Mouse (Mus musculus) liver, adult 2 months (tissue): ENCODE measurements around the gene Kif1b. TPM values are rescaled to one million over a fixed set of nuclear protein-coding genes. Genes with fewer than 3 reads are reported as not detected.
A peak's percentile ranks its signal among the peaks of the same experiment; 100 is the strongest.

Experiments used
- DNase-seq: peaks from one replicate; pipeline ENCODE4 v3.0.0-alpha.2; 2011; ENCODE audit warnings: low read depth, low spot score; ENCODE audit errors: extremely low read depth
- H3K27ac ChIP-seq: fragments of 200-500 bp; replicated peaks from 2 replicates; pipeline ENCODE4 v1.5.1; 2012; ENCODE audit warnings: low read depth, mild to moderate bottlenecking, control low read depth, inconsistent platforms, low read length; ENCODE audit not compliant: insufficient read depth
- H3K27me3 ChIP-seq: fragments of 200-500 bp; 2 replicates; pipeline ENCODE4 v1.6.1; 2012; ENCODE audit warnings: mild to moderate bottlenecking, moderate library complexity, low read length, inconsistent platforms; ENCODE audit not compliant: control insufficient read depth, insufficient read depth
- H3K36me3 ChIP-seq: fragments of 200-500 bp; 2 replicates; pipeline ENCODE4 v1.6.1; 2012; ENCODE audit warnings: low read length, inconsistent platforms; ENCODE audit not compliant: control insufficient read depth, insufficient read depth
- H3K4me1 ChIP-seq: fragments of 200-500 bp; 2 replicates; pipeline ENCODE4 v1.6.1; 2011; ENCODE audit warnings: low read length; ENCODE audit not compliant: control insufficient read depth, insufficient read depth
- H3K4me3 ChIP-seq: fragments of 200-500 bp; 2 replicates; pipeline ENCODE4 v1.5.1; 2011; ENCODE audit warnings: low read depth, mild to moderate bottlenecking, control low read depth, low read length, moderate library complexity; ENCODE audit not compliant: insufficient read depth
- H3K79me2 ChIP-seq: fragments of 200-500 bp; 2 replicates; pipeline ENCODE4 v1.6.1; 2012; ENCODE audit warnings: inconsistent platforms, mild to moderate bottlenecking, low read length, moderate library complexity; ENCODE audit not compliant: control insufficient read depth, insufficient read depth
- H3K9ac ChIP-seq: fragments of 200-500 bp; 2 replicates; pipeline ENCODE4 v1.6.1; 2012; ENCODE audit warnings: low read depth, mild to moderate bottlenecking, control low read depth, inconsistent platforms, low read length
- CTCF ChIP-seq: fragments of 200-500 bp; IDR thresholded peaks from 2 replicates; pipeline ENCODE4 v1.5.1; 2011; ENCODE audit warnings: low read depth, low read length, control low read depth
- POLR2A ChIP-seq: fragments of 200-500 bp; IDR thresholded peaks from 2 replicates; pipeline ENCODE4 v1.6.1; 2011; ENCODE audit warnings: low read length, control low read depth; ENCODE audit not compliant: insufficient read depth; ENCODE audit errors: extremely low read depth
- WGBS: fragments of 180-500 bp; shearing (Covaris S2); methylation state at CpG from one replicate; pipeline ENCODE4 v1.1.7; 2018; 5-methylcytosine and 5-hydroxymethylcytosine counted together
- polyA plus RNA-seq: library from polyadenylated mRNA; depleted of rRNA; stranded (reverse); fragments of >200 nt; gene quantifications from 2 replicates; pipeline ENCODE4 v1.2.3, GENCODE M21; 2012
- total RNA-seq: library from RNA; depleted of rRNA; stranded (reverse); fragments of >200 nt; gene quantifications from 2 replicates; pipeline ENCODE4 v1.2.3, GENCODE M21; 2014

Kif1b gene
- total and polyA plus RNA-seq, 2 experiments, result 41.2 to 74.4 TPM

GRCm38 (mm10) chr4:149150256-149150655 lies 157.2 kb downstream of the Kif1b start:
- peak overlapping the region; percentile 35 for H3K27ac ChIP-seq
- no peaks in the 10 kb centered on the region for H3K79me2 ChIP-seq
- no peak overlapping the region for H3K4me3 ChIP-seq
- 31% methylated on average over 11 of the region's 11 CpGs for WGBS
- H3K27me3 ChIP-seq, result no peaks in the 10 kb centered on the region
- peaks cover 22% of the 10 kb centered on the region for H3K4me1 ChIP-seq
- H3K36me3 ChIP-seq, result peaks cover 11% of the 10 kb centered on the region
- peak; percentile 91 for DNase-seq
- H3K9ac ChIP-seq, result peak overlapping the region; percentile 25; the same call in 1 of the 2 replicates
- no peak for TF ChIP-seq POLR2A
- TF ChIP-seq CTCF, result no peak

GRCm38 (mm10) chr4:149149611-149150010 lies 157.9 kb downstream of the Kif1b start:
- Histone ChIP-seq H3K36me3 (peaks cover 6% of the 10 kb centered on the region; the same call in 1 of the 2 replicates), H3K4me1 (peaks cover 22% of the 10 kb centered on the region), H3K27me3 (no peaks in the 10 kb centered on the region), H3K79me2 (no peaks in the 10 kb centered on the region), H3K27ac (peak overlapping the region; percentile 35), H3K9ac (no peak overlapping the region), H3K4me3 (no peak overlapping the region)
- peak; percentile 84 for DNase-seq
- TF ChIP-seq CTCF (no peak), POLR2A (no peak)
- 17% methylated on average over 7 of the region's 7 CpGs for WGBS

- Histone ChIP-seq H3K4me3 (no peak overlapping the region), H3K9ac (no peak overlapping the region), H3K27ac (peak overlapping the region; percentile 35), H3K4me1 (peaks cover 22% of the 10 kb centered on the region), H3K36me3 (peaks cover 3% of the 10 kb centered on the region; the same call in 1 of the 2 replicates), H3K27me3 (no peaks in the 10 kb centered on the region), H3K79me2 (no peaks in the 10 kb centered on the region)
- 68% methylated on average over 9 of the region's 9 CpGs for WGBS
- DNase-seq, result no peak
- TF ChIP-seq CTCF (no peak), POLR2A (no peak)
Measured at GRCm38 (mm10) chr4:149149196-149149595, 158.3 kb downstream of the Kif1b start.

GRCm38 (mm10) chr4:149148084-149148483 lies 159.4 kb downstream of the Kif1b start:
- 74% methylated on average over 4 of the region's 4 CpGs for WGBS
- Histone ChIP-seq H3K4me1 (peaks cover 22% of the 10 kb centered on the region), H3K4me3 (no peak overlapping the region), H3K79me2 (no peaks in the 10 kb centered on the region), H3K36me3 (no peaks in the 10 kb centered on the region; the same call in 1 of the 2 replicates), H3K27me3 (no peaks in the 10 kb centered on the region), H3K9ac (no peak overlapping the region), H3K27ac (no peak overlapping the region)
- DNase-seq, result no peak
- TF ChIP-seq POLR2A, result no peak
- no peak for TF ChIP-seq CTCF

GRCm38 (mm10) chr4:149147528-149147927 lies 160.0 kb downstream of the Kif1b start:
- TF ChIP-seq POLR2A (no peak), CTCF (no peak)
- WGBS, result 88% methylated on average over 7 of the region's 7 CpGs
- H3K36me3 ChIP-seq, result no peaks in the 10 kb centered on the region; the same call in 1 of the 2 replicates
- no peak for DNase-seq
- H3K4me1 ChIP-seq, result peaks cover 22% of the 10 kb centered on the region
- H3K79me2 ChIP-seq, result no peaks in the 10 kb centered on the region
- no peak overlapping the region for H3K9ac ChIP-seq
- H3K4me3 ChIP-seq, result no peak overlapping the region
- no peaks in the 10 kb centered on the region for H3K27me3 ChIP-seq
- no peak overlapping the region for H3K27ac ChIP-seq

- Histone ChIP-seq H3K79me2 (no peaks in the 10 kb centered on the region), H3K9ac (no peak overlapping the region), H3K4me3 (no peak overlapping the region), H3K36me3 (no peaks in the 10 kb centered on the region), H3K27me3 (no peaks in the 10 kb centered on the region), H3K27ac (no peak overlapping the region), H3K4me1 (peaks cover 15% of the 10 kb centered on the region)
- no peak for DNase-seq
- TF ChIP-seq POLR2A, result no peak
- TF ChIP-seq CTCF, result no peak
- 84% methylated on average over 4 of the region's 4 CpGs for WGBS
Measured at GRCm38 (mm10) chr4:149145151-149145550, 162.3 kb downstream of the Kif1b start.
